Mouse (Mus musculus) adrenal gland, adult (tissue): ENCODE data around the gene Pdia3.
"Not testable (repeated sequence)": the region's sequence is repeated elsewhere in the genome, so short reads cannot be mapped to it uniquely, and the experiment has no call there.

Experiments
- DNase-seq, 2 experiments: peaks; one replicate each; pipeline ENCODE4 v3.0.0; 2022 to 2023; ENCODE audit warnings: low spot score in 1 of 2; ENCODE audit not compliant: inconsistent age in 2 of 2

Pdia3 gene

DNA sequence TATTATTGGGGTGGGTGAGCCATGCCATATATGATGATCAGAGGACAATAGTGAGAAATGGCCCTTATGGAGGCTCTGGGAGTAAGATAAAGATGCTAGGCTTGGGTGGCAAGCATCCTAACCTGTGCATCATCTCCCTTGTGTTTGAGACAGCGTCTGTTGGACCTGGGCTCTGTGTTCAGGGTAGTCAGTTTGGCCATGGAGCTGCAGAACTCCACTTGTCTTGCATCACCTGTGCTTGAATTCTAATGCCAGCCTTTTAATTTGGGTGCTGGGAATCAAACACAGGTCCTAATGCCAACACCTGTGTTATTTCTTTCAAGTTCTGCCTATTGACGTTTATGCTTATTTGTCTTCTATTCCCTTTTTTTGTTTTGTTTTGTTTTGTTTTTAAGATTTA, 61.7 kb downstream of the Pdia3 start:
- not testable (repeated sequence) for DNase-seq

DNA sequence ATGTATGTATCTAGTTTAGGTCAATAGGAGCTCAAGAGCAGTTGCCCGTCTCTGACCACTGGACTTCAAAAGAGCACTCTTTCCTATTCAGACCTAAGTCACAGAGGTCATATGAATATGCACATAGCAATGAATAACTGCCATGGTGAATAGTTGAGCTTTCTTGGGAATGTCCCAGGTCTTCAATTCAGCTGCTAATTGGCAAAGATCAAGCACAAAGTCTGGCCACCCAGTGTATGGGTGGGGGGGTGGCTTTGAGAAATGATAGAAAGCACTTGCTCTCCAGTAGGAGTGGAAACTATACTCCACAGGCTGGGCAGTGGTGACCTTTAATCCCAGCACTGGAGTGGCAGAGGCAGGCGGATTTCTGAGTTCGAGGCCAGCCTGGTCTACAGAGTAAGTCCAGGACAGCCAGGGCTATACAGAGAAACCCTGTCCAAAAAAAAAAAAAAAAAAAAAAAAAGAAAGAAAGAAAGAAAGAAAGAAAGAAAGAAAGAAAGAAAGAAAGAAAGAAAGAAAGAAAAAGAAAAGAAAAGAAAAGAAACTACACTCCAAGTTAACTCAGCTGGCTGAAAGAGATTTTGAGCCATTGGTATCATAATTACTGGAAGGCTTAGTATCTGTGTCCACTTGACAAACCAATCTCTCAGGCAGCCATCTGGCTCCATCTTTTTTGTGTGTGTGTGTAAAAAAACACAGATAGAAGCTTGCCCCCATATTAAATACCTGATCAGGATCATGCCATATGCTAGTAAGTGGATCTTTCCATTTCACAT, 64.1 kb downstream of the Pdia3 start:
- no peak for DNase-seq

DNA sequence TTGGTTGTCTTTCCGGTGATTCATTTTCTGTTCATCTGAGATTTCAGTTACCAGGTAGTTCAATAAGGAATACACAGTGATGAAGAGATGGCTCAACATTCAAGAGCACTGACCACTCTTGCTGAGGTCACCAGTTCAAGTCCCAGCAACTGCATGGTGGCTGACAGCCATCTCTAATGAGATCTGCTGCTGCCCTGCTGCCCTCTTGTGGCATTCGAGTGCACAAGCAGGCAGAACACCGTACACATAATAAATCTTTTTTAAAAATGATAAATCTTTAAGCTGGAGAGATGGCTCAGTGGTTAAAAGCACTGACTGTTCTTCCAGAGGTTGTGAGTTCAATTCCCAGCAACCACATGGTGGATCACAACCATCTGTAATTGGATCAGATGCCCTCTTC, 66.9 kb downstream of the Pdia3 start:
- DNase-seq, result peak; percentile 36 to 69

DNA sequence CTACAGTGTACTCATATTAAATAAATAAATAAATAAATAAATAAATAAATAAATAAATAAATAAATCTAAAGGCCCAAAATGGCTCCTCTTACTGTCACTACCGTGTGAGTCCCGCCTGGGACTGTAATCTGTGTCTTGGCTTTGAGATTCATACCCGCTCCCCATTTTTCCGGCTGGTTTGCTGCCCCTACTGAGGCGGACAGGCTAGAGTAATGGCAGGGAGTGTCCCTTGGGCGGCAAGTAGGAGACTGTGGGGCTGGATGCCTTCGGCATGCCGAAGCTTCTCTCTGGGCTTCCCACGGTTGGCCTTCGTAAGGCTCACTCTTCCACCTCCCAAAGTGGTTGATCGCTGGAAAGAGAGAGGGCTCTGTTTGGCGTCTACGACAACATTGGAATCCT, 67.3 kb downstream of the Pdia3 start:
- DNase-seq, result not testable (repeated sequence)

DNA sequence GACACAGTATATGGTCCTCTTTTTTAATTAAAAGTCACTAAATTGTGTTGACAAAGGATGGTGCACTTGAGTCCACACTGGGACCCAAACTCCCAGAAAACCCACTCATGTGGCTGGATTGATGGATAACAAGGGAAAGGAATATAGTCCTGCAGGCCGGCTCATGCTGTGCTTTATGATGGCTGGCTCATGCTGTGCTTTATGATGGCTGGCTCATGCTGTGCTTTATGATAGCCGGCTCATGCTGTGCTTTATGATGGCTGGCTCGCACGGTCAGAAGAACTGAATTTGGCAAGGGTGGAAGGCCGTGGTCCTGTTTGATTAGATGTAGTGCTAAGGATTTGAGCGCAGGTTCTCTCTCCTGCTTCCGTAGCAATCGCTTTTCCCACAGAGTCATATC, 70.0 kb downstream of the Pdia3 start:
- no peak for DNase-seq

DNA sequence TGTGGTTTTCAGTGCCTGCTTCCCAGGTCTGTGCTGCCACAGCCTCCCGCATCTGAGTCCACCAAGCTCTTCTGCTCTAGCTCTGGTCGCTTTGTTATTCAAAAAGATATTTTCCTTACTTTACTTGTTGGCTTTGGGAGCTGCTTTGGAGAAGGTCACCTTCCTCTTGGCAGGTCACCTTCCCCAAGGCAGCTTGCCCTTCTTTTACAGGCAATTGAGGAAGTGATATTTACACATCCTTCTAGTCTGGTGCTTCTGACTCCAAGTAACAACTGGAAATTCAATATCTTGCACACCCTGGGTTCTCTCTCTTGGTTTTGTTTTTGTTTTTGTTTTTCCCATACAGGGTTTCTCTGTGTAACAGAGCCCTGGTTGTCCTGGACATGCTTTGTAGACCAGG, 70.8 kb downstream of the Pdia3 start:
- DNase-seq, result not testable (repeated sequence)
